Mouse (Mus musculus) right cerebral cortex, postnatal 4 days (tissue): ENCODE results near the gene Atg101.

ENCODE experiments used
- DNase-seq: peaks from one replicate; pipeline ENCODE4 v3.0.0-alpha.2; 2022

The Atg101 gene

DNA sequence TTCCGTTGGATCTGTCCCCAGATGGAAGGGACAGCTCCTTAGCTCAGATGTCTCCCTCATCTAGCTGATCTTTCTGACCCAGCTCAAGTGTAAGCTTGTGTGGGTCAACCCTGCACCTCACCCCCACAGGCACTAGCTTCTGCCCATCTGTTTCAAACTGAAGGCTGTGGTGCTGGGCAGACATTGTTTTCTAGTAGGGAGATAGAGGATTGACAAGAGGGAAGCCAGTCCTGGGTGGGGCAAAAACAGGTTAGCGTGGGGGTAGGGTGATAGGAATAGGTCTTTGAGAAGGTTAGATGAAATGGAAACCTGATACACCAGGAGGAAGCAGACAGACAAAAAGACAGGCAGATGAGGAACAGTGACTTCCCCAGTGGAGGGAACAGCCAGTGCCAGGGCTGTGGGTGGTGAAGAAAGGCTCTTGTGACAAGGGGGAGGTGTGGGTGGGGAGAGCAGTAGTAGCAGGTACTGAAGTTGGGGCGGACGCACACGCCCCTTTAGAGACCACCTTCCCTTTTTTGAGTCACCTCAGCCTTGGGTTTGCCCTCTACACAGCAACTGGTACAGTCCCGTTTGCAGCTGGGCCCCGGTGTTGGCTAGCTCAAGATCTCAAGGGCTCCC, 28.1 kb upstream of the Atg101 start:
- no peak for DNase-seq

DNA sequence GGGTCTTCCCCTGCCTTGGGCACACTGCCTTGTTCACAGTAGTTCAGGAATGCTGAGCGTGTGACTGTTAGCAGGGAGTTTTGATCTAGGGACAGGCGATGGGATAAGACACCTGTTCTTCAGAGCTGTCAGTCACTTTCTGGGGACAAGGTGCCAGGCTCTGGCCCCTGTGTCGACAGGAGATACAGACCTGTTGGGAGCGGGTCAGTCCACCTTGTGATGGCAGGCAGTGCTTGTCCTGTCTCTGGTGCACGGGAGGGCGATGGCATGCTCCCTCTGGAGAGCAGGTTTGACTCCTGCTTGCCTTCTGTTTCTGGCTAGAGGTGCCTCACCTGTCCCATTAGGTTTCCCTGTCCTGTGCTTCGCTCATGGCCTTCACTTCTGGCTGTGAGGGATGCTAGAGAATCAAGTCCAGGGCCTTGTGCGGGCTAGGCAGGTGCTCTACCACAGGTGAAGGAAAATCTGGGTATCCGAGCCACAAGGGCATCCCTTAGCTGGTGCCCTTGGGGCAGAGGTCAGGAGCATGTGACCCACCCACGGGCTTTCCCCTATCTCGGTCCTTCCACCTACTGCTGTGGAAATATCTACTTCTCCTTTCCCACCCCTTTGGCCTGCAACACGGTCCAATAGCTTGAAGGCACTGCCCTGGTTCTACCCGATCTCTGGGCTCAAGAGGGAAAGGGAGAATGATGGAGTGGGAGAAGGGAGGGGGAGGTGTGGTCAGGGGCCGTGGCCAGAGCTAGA, 27.4 kb upstream of the Atg101 start:
- DNase-seq, result no peak

DNA sequence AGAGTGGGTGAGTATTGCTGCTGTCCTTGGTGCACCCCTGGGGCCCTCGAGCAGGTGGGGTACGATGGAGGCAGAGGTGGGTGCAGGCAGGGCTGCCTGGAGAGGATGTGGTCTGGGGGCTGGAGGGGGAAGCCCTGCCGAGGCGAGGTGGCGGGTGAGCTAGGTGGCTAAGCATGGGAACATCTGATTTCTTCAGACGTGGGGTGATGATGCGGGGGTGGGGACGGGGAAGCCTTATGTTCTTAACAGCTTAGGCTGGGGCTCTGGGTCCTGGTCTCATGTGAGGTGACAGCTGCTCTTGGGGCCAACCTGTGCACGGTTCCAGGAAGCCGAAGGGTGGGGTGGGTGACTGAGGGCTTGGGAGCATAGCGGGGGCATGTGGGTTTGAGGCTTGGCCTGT, 25.7 kb upstream of the Atg101 start:
- DNase-seq, result no peak

DNA sequence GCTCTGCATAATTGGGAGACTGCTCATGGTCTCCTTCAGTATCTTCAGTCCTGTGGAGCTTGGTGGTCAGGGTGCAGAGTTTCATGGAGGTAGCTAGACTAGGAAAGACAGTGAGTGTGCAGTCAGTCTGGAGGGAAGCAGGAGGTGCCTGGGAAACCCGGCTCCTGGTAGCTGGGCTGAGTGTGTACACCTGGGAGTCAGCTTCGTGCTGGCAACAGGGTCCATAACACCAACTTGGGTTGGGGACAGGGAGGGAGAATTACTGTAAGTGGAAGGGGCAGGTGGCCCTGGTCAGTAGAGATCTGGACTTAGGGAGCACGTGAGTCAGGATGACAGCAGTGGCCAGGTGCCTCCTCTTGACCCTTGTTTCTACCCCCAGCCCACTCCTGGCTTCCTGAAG, 24.1 kb upstream of the Atg101 start:
- no peak for DNase-seq

DNA sequence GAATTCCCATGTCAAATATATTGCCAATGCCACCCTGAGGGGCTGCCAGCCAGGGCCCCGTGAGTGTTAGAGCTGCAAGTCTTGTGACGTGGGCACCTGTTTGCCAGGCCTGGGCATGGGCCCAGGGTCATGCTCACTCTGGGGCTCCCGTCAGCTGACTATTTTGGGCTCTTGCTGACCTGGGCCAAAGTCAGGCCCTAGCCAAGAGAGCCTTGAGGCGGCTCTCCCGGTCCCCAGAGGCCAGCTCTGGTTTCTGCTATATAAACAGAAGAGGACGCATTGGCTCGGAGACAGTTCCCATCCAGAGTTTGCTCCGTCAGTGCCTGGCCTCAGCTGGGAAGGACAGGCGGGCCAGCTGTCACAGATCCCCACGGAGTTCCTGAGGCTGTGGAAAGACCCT, 23.7 kb upstream of the Atg101 start:
- DNase-seq, result no peak

DNA sequence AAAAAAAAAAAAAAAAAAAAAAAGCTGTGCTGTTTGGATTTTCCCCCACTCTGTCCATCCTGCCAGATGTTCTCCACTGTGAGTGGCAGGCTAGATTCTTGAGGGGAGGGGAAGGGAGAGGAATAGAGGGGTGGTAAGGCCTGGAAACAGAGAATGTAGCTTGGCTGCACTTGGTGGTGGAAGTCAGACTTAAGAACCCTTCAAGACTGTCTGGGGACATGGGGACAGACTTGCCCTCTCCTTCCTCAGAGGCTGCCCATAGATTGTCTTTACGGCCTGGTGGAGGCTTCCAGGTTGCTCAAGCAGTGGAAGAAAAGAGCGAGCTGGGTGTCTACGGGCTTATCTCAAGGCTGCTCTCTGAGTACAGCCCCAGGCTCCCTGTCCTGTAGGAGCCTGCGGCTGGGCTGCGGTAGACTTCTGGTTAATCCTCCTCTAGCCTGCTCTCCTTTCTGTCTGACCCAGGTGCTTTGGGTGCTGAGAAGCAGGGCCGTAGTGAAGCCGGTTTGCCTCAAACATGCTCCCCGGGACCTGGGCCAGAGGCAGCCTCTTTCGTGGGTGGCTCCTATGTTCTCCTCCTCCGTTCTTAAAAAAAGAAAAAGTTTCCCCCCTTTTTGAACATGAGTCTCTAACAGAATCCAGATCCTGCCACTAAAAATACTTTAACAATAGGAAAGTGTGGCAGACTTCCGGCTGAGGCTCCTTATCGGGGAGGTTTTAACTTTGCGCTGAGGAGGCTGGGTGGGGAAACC, 23.0 kb upstream of the Atg101 start:
- no peak for DNase-seq

DNA sequence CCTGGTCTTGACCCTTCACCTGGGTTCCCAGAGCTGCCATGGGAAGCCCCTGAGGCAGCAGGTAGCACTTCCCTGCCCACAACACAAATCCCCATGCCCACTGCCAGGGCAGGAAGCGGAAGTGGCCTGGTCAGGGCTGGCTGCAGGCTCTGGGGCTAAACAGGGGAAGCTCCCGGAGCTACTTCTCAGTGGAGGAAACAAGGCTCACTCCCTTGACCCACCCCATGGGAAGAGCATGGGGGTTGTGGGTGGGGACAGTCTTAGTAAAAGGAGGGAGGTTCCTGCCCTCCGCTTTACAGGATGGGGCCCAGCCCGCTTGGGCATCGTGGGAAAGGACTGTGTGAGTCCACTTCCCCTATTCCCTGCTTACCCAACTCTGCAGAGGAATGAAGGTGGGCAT, 21.6 kb upstream of the Atg101 start:
- no peak for DNase-seq

DNA sequence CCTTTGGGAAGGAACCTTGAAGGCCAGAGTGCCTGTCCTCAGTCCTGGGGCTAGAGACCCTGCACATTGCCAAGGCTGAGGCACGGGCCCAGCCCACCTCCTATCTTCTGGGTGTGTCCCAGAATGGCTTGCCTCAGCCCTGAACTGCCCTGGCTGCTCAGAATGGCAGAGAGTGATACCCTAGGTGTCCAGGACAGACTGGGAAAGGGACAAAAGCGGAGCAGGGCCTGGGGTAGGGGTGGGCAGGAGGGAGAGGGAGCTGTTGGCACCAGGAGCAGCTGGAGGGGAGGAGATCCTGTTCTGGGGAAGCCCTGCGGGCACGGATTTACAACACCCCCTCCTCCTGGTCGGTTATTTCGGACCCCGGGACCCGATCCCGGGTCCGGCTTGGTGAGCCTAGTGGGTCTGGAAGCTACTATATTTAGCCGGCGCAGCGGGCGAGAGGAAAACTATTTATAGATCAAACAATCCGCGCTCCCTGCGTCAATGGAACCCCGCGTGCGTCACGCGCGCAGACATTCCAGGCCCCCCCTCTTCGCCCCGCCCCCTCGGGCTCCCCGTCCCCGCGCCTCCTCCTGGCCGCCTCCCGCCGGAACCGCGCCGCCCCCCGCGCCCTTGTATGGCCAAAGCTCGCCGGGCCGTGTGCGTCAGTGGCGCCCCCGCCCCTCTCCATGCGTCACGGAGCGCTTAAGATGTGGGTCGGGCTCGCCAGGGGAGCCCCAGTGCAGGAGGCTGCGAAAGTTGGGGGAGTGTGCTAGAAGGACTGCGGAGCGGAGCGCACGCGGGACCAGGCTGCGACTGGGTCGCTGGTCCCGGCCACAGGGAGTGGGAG, 17.7 kb upstream of the Atg101 start:
- peak; percentile 86 for DNase-seq

DNA sequence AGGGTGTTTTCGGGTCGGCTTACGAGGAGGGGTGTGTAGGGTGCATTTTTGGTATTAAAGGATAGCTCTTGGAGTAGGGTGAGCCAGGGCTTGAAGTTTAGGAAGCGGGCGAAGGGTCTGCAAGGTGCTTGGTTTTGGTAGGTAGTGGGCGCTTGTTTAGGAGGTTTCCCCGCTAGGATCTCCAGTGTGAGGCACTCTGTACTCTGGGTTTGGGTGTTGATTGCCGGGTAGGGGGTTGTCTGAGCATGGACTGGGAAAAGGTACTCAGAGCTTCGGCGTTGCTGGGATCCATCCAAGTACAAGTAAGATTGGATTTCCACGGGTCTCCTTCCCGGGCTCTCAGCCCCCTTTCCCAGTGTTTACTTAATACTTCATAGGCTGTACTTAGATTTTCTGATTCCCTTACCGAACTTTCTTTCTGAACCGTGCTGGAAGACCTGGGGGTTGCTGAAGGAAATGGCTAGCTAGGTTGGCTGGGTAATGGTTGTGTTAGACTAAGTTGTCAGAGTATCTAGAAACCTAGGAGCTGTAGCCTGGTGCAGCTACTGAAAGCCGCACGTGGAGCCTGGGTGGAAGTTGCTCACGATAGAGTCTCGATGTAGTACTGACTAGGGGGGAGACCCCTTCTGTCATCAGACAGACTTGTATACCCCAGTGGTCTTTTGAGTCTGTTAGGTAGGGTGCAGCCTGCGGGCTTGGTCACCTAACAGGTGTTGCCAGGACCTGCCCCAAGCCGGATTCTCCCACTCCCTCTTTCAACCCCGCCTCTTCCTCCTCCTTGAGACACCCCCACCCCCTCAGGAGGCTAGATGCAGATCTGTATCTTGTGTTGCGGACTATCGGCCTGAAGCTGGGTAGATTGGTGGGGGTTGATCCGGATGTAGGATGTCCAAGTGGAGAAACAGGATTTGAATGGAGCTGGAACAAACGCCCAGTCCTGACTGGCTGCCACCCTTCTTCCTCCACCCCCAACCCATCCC, 16.7 kb upstream of the Atg101 start:
- DNase-seq, result no peak

DNA sequence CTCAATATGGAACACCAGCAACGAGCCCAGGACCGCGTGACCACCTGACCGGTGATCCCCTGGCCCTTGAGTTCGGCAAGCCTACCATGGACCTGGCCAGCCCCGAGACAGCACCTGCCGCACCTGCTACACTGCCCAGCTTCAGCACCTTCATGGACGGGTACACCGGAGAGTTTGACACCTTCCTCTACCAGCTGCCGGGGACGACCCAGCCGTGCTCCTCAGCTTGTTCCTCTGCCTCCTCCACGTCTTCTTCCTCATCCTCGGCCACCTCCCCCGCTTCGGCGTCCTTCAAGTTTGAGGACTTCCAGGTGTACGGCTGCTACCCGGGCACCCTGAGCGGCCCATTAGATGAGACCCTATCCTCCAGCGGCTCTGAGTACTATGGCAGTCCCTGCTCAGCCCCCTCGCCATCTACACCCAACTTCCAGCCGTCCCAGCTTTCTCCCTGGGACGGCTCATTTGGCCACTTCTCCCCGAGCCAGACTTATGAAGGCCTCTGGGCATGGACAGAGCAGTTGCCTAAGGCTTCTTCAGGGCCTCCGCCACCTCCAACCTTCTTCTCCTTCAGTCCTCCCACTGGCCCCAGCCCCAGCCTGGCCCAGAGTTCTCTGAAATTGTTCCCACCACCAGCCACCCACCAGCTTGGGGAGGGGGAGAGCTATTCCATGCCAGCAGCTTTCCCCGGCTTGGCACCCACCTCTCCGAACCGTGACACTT, 13.8 kb upstream of the Atg101 start:
- no peak for DNase-seq

DNA sequence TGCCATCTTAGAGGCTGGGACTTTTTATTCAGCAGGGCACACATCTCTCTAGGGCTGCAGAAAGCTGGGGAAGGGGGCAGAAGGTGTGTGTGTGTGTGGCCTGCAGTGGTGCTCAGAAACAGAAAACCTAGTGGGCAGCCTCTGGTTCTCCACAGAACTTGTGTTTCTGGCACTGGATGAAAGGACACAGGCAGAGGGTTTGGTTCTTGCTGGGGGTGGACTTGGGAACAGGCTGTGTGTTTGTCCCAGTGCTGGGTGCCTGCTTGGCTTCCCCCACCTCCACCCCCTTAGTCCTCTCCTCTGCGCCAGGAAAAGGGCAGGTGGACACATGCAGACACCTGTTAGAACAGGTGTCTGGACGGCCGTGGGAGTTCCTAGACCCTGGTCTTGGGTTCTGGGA, 13.0 kb upstream of the Atg101 start:
- no peak for DNase-seq

DNA sequence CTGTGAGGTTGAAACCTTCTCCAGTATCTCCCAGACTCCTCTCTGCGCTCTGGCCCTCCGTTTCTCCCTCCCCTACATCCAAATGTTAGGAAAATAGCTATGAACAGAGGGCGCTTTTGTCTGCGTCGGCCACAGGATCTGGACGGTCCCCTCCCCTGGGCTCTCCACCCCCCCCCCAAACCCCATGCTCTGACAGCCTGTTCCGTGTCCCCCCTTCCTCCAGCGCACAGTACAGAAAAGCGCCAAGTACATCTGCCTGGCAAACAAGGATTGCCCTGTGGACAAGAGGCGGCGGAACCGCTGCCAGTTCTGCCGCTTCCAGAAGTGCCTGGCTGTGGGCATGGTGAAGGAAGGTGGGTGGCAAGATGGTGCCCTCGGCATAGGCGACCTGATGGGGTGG, 12.6 kb upstream of the Atg101 start:
- no peak for DNase-seq

DNA sequence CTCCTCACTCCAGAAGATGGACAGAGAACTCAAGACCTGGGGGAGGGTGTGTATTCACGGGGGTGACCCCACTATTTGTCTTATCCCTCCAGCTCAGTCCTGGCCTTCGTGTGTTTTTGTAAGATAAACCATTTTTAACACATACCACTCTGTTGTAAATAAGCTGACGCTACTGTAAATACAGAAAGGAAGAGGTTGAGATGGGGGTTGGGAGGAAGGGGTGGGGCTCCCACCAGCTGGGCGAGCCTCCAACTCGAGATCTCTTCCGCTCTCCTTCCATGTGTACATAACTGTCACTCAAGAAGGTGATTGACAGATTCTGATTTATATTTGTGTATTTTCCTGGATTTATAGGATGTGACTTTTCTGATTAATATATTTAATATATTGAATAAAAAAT, 9.7 kb upstream of the Atg101 start:
- DNase-seq, result no peak

DNA sequence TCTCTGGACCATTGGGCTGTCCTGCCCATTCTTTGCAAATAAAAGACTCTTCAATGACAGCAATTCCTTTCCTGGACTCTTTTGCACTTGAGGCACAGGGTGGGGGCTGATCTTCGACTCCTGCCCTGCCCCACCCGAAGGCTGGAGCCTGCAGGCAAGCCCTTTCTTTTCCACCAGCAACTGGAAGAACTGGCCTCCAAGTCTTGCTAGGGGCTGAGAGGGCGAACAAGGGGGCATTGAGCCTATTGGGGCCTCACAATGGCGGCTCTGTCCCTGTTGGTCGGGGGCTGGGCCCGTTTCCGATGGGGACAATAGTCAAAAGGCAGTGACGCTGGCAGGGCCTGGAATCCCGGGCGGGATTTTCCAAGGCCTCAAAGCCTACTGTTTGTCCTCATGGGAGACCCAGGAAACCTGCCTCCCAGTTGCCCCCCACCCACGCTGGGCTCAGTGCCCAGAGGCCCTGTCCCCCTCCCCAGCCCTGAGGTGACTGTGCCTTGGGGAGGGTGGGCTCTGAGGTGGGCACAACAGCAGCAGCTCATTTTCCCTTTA, 6.6 kb upstream of the Atg101 start:
- DNase-seq, result peak; percentile 39

DNA sequence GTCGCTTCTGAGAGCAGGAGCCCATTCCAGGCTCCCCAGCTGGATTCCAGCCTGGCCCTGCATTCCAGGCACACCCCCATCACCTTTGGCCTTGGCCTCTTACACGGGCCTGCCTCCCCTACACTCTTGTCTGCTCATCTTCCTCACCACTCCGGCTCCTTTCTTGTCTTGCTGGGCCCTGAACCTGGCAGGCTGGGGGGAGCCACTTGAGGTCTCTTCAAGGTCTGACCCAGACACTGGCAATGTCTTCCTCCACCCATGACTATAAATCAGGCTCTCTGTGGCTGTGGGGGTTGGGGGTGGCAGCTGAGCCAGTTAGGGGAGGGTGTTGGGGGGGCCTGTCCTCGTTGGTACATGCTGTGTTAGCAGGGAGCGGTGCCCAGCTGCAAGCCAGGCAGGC, 5.5 kb upstream of the Atg101 start:
- no peak for DNase-seq

DNA sequence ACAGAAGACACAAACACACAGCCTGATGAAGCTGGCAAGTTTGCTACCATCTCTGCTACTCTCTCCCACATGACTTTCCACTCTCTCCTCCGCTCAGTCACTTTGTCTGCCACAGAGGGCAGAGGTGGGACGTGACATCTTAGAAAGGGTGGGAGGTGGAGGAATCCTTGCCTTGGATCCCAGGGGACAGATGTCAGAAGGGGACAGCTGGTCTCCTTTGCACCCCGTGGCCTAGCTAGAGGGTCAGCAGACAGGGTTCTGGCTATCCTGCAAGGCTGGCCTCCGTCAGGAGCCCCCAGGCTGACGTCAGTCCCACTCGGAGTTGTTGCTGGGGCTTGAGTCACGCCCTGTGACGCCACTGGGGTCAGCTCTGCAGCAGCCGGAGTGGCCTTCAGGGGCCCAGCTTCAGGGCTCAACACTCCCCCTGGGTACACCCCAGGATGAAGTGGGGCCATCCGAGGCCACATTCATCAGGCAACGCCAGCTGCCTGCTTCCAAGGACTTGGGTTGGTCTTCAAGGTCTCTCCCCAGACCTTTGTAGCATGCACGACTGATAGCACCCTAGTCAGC, 4.6 kb upstream of the Atg101 start:
- DNase-seq, result no peak

DNA sequence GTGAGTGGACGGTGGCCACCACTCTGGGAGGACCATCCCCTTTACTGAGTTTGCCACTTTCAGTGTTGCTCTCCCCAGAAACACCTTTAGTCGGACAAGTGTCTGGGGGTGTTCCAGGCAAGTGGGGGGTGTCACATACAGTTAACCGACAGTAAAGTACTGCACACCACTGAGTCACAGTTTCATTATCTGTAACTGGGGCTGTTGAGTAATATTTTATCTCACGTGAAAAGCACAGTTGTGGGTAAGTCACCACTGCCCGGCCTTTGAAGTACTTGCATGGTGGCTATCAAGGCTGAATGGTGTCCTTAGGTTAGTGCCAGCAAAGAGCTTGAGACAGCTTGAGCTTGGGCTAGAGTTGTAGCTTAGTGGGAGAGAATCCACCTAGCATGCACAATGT, 1.6 kb upstream of the Atg101 start:
- no peak for DNase-seq

DNA sequence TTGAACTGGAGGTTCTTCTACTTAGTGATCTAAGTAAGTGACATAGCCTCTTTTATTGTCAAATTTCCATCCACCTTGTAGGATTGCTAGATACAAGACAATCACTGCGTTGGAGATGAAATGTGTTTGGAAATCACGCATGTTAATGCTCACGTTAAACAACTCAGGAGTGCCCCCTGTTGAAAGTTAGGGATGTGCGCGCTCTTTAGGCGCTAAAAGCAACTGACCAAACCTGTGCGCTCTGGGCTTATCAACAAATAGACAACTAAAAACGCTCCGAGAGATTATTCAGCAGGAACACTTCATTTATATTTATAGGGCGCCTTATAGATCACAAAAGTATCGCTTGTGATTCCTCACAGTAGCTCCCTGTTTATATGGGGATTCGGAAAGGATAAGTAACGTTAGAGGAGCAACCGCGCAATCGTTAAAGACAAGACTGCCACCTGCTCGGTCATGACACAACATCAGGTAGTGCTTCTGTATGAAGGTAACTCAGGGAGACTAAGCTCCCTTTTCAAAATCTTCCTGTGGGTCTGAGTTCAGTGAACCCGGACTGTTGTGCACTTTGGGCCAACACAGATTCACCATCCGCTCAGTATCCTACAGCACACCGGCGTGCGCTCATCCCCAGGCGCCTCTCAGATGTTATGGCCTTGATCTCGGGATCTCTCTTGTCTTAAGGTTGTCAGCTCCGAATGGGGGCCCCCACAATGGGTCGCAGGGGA, 725 bp upstream of the Atg101 start:
- peak; percentile 49 for DNase-seq

DNA sequence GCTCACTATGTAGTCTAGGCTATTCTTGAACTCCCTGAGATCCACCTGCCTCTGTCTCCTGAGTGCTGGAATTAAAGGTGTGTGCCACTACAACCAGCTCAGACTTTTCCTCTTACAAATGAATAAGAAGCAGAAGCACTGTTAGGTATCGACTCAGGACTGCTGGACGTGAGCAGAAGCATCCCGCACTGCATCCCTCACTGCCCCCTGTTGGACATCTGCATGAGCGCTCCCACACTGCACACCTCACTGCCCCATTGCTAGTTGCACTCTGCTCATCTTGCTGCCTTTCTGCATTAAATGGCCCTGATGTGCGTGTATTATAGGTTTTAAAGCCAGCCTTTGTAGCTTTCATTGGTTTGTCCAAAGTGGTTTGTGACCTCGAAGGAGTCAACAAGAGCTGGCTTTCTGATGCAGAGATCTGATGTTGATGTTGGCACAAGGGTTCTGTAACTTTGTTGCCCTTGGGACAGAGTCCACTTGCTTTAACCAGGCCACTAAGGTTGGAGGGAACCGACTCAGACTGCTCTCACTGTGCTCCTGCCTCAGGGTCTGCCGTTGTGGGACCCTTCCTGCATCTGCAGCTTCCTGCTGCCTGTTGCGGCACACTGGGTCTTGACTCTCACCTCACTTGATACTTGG, 2.2 kb downstream of the Atg101 start:
- no peak for DNase-seq
